ENCODE assay signal across 8 mouse cellular contexts in the genomic region with DNA sequence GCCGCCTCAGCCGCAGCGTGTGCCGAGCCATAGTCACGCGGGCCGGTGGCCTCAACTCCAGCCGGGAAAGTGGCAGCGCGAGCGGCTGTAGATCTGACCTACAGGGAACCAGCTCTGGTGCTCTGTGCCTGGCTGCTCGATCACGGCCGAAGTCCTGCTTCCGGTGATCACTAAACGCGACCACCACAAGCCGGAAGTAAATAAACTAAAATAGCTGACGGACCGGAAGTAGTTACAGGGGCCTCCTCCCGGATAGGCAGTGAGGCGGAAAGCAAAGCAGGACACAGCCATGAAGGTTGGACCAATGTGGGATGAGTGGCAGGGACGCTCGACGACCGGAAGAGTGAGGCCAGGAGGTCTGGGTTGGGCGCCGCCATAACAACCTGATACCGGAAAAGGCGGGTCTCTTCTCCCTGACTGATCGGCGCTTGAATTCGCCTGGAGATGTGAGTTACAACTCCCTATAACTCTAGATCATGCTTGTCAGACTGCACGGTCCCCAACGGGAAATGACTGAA. TPM values are rescaled to one million over a fixed set of nuclear protein-coding genes. Genes with fewer than 3 reads are reported as not detected.
DNase-seq lines count a peak whose midpoint lies in the region; ATAC-seq and TF ChIP-seq lines count a peak whose summit lies in the region.

TSS of gene Chchd5 (plus strand) at position 289 of the 518 bp plus-strand sequence.

- H3K4me3 ChIP-seq in cortical plate, adult 2 months (ENCODE audit: insufficient read depth, low read length), result peak within 1 kb of the TSS; percentile 52
- peak within 1 kb of the TSS; percentile 94 for H3K4me3 ChIP-seq in megakaryocyte, embryonic 14.5 days (replicated peaks)

- TF ChIP-seq POLR2A in cortical plate, adult 2 months (IDR thresholded peaks at IDR 0.05; ENCODE audit: extremely low read depth, insufficient read depth, low read length), result peak; percentile 67

- TF ChIP-seq CTCF in cortical plate, adult 2 months (IDR thresholded peaks at IDR 0.05; ENCODE audit: extremely low read depth, insufficient read depth, low read length), result no peak

- H3K36me3 ChIP-seq in megakaryocyte, embryonic 14.5 days (replicated peaks; ENCODE audit: low read length), result peaks cover 70% of the 10 kb centered on the region

- peak within 1 kb of the TSS; percentile 68 for H3K27ac ChIP-seq in cortical plate, adult 2 months (ENCODE audit: insufficient read depth, low read length)

- no peaks in the 10 kb centered on the region for H3K9me3 ChIP-seq in megakaryocyte, embryonic 14.5 days

- H3K4me1 ChIP-seq in cortical plate, adult 2 months (ENCODE audit: control insufficient read depth, insufficient read depth, low read length), result peaks cover 3% of the 10 kb centered on the region
- H3K4me1 ChIP-seq in megakaryocyte, embryonic 14.5 days, result peaks cover 38% of the 10 kb centered on the region

- no peaks in the 10 kb centered on the region for H3K27me3 ChIP-seq in megakaryocyte, embryonic 14.5 days (replicated peaks)

- DNase-seq in gastrocnemius, adult 8-10 months (ENCODE audit: low spot score in 2 of 2), result peak; percentile 86 to 93
- DNase-seq in hindlimb bud, embryonic 11.5 days (ENCODE audit: extremely low spot score, low read depth, low spot score), result peak; percentile 83
- DNase-seq in left cerebral cortex, adult 8-10 months (ENCODE audit: low spot score in 2 of 2), result peak; percentile 80 to 98
- peak; percentile 97 to 99 for DNase-seq in right cerebral cortex, postnatal 10 days (ENCODE audit: low spot score in 2 of 2)
- peak; percentile 67 for DNase-seq in urinary bladder, postnatal 25 days (ENCODE audit: low spot score)

- ATAC-seq in activated CD4-positive, CD25-positive, alpha-beta regulatory T cell, adult 4 months, result peak; percentile 96

RNA-seq across cellular contexts. Expression of gene Chchd5, which starts in this region (rescaled TPM):
- polyA plus RNA-seq in activated CD4-positive, CD25-positive, alpha-beta regulatory T cell, adult 4 months (2017; shearing (Covaris generic)), result 10 to 100 TPM; 26.6 to 27.4 TPM
- polyA plus RNA-seq in cortical plate, adult 2 months (2012; rRNA removed), result 16.0 and 17.4 TPM in 2 replicates
- total RNA-seq in gastrocnemius, adult 8-10 months (2022), result 10 to 100 TPM in 2 of 4 experiments, 1 to 10 TPM in 2; 8.5 to 11.0 (median 9.5) TPM
- total RNA-seq in left cerebral cortex, adult 8-10 months (2022), result 10 to 100 TPM; 11.2 to 13.0 (median 12.0) TPM
- polyA plus RNA-seq in megakaryocyte, embryonic 14.5 days (2012; ENCODE audit: insufficient read depth, low replicate concordance), result 6.1 and 19.5 TPM in 2 replicates

Comparison
In these comparisons a context has a peak if more than half of its experiments do, and no peak if none do; other contexts are left out.
1. Peak in every context shown above with its lines: DNase-seq, ATAC-seq, H3K4me3 ChIP-seq and H3K27ac ChIP-seq.